ENCODE assay signal across 10 mouse cellular contexts in the genomic region with DNA sequence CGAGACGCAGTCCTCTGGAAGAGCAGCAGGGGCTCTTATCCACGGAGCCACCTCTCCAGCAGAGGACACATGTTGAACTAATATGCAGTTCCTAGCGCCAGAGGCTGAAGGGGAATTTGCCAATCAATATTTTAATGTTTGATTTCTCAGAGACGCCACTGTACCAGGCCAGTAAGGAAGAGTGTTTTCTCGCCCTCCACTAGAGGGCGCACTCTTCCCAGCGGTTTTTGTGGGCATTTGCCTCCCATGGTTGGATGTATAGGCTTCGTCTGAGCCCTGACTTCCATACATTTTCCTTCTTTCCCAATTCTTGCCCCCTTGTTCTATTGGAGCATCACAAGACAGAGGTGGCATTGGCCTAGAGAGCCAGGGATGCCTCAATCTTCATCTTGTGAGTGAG. TPM values are rescaled to one million over a fixed set of nuclear protein-coding genes. Genes with fewer than 3 reads are reported as not detected.
DNase-seq lines count a peak whose midpoint lies in the region; ATAC-seq and TF ChIP-seq lines count a peak whose summit lies in the region.
"Not testable (repeated sequence)": the region's sequence is repeated elsewhere in the genome, so short reads cannot be mapped to it uniquely, and the experiment has no call there.
"Had no signal": no experiment of that assay in that cellular context is flagged by ENCODE, and none has a peak within 500 bp of the region (broad histone marks: within the 10 kb centered on the region; RNA-seq: fewer than 3 reads in every experiment).

No protein-coding gene starts in this region.

- not testable (repeated sequence) for H3K27ac ChIP-seq in intestine, postnatal 0 days (ENCODE audit: low read depth, low read length); stomach, postnatal 0 days (replicated peaks)

- TF ChIP-seq EP300 in stomach, postnatal 0 days (optimal IDR thresholded peaks at IDR 0.05), result not testable (repeated sequence)

- not testable (repeated sequence) for H3K9ac ChIP-seq in intestine, postnatal 0 days (ENCODE audit: low read depth, low read length); stomach, postnatal 0 days (ENCODE audit: low read length)

- not testable (repeated sequence) for H3K9me3 ChIP-seq in intestine, postnatal 0 days (ENCODE audit: control insufficient read depth); stomach, postnatal 0 days (ENCODE audit: control insufficient read depth, low read length)

- peak; percentile 53 for ATAC-seq in CD4-positive, CD25-positive, alpha-beta regulatory T cell, adult 4 months
- ATAC-seq in erythroblast, adult 5-6 weeks (replicated peaks; ENCODE audit: low FRiP score, poor library complexity, severe bottlenecking), result peak; percentile 74
- ATAC-seq in granulocyte monocyte progenitor cell, adult 5-6 weeks (replicated peaks; ENCODE audit: poor library complexity, severe bottlenecking), result peak; percentile 73
- ATAC-seq in intestine, postnatal 0 days, result 0 out of 2 replicates have a peak, but pooled peaks have one; percentile 33
- peak; percentile 69 for ATAC-seq in megakaryocyte progenitor cell, adult 5-6 weeks (replicated peaks; ENCODE audit: poor library complexity)
- ATAC-seq in monocyte, adult 5-6 weeks (replicated peaks; ENCODE audit: insufficient number of reproducible peaks, low FRiP score, low TSS enrichment, poor library complexity, severe bottlenecking), result peak; percentile 58; the same call in 1 of the 2 replicates
- 0 out of 2 replicates have a peak, but pooled peaks have one; percentile 15 for ATAC-seq in stomach, postnatal 0 days (ENCODE audit: low FRiP score, low TSS enrichment)

- not testable (repeated sequence) for TF ChIP-seq CTCF in intestine, postnatal 0 days (IDR thresholded peaks at IDR 0.05; ENCODE audit: low read depth); stomach, postnatal 0 days (IDR thresholded peaks at IDR 0.05; ENCODE audit: low read depth)

- WGBS in intestine, postnatal 0 days, result no CpG with 5 or more reads among the region's 9 CpGs
- WGBS in stomach, postnatal 0 days, result no CpG with 5 or more reads among the region's 9 CpGs

- H3K27me3 ChIP-seq in intestine, postnatal 0 days (replicated peaks; ENCODE audit: control insufficient read depth, insufficient read depth, low read length); stomach, postnatal 0 days (ENCODE audit: control insufficient read depth, insufficient read depth, low read length): not testable (repeated sequence)

- not testable (repeated sequence) for H3K4me2 ChIP-seq in intestine, postnatal 0 days (replicated peaks; ENCODE audit: low read depth); stomach, postnatal 0 days (replicated peaks; ENCODE audit: low read depth)

- not testable (repeated sequence) for DNase-seq in stomach, postnatal 0 days (ENCODE audit: low spot score)

- H3K4me1 ChIP-seq in intestine, postnatal 0 days (replicated peaks; ENCODE audit: control insufficient read depth, insufficient read depth, low read length); stomach, postnatal 0 days (replicated peaks; ENCODE audit: control insufficient read depth, insufficient read depth): not testable (repeated sequence)

- not testable (repeated sequence) for H3K36me3 ChIP-seq in intestine, postnatal 0 days (ENCODE audit: control insufficient read depth, insufficient read depth); stomach, postnatal 0 days (ENCODE audit: control insufficient read depth, insufficient read depth, low read length)

- H3K4me3 ChIP-seq in intestine, postnatal 0 days (ENCODE audit: low read depth, low read length); stomach, postnatal 0 days (ENCODE audit: low read depth, low read length): not testable (repeated sequence)

RNA-seq across cellular contexts. Expression of gene Plac9b, which starts 4.4 kb away (rescaled TPM):
- not detected for polyA plus RNA-seq in CD4-positive, CD25-positive, alpha-beta regulatory T cell, adult 4 months (2017; shearing (Covaris generic))
- 2.3 TPM in 1 of 2 replicates, not detected in the other for total RNA-seq in erythroblast, adult 5-6 weeks (2015; ENCODE audit: low replicate concordance)
- total RNA-seq in erythroblast, adult 5-6 weeks (2017; ENCODE audit: low replicate concordance), result not detected in 2 replicates
- not detected in 2 replicates for total RNA-seq in granulocyte monocyte progenitor cell, adult 5-6 weeks (2014; fragmentation: Nextera tagmentation)
- not detected in 2 replicates for total RNA-seq in granulocyte monocyte progenitor cell, adult 5-6 weeks (2017)
- 27.3 and 35.4 TPM in 2 replicates for polyA plus RNA-seq in intestine, postnatal 0 days (2015; fragmentation: Nextera tagmentation; extraction: Ambion mirVana)
- not detected in 2 replicates for total RNA-seq in megakaryocyte progenitor cell, adult 5-6 weeks (2015)
- total RNA-seq in megakaryocyte progenitor cell, adult 5-6 weeks (2017), result not detected in 2 replicates
- total RNA-seq in monocyte, adult 5-6 weeks (2017), result not detected in 3 replicates
- 97.2 and 127 TPM in 2 replicates for polyA plus RNA-seq in stomach, postnatal 0 days (2015; fragmentation: Nextera tagmentation; extraction: Ambion mirVana)
- total RNA-seq: MEL had no signal
- polyA plus RNA-seq: embryonic facial prominence, embryonic 10.5 days; erythroblast, embryonic 14.5 days had no signal

RNA-seq across cellular contexts. Expression of gene Tmem254b, which starts 20.2 kb away (rescaled TPM):
- 10 to 100 TPM; 25.9 to 46.5 TPM for polyA plus RNA-seq in CD4-positive, CD25-positive, alpha-beta regulatory T cell, adult 4 months (2017; shearing (Covaris generic))
- total RNA-seq in erythroblast, adult 5-6 weeks (2015; ENCODE audit: low replicate concordance), result 3.8 TPM in 1 of 2 replicates, not detected in the other
- total RNA-seq in erythroblast, adult 5-6 weeks (2017; ENCODE audit: low replicate concordance), result not detected in 2 replicates
- total RNA-seq in granulocyte monocyte progenitor cell, adult 5-6 weeks (2014; fragmentation: Nextera tagmentation), result 19.6 and 36.4 TPM in 2 replicates
- total RNA-seq in granulocyte monocyte progenitor cell, adult 5-6 weeks (2017), result 10.7 and 11.6 TPM in 2 replicates
- polyA plus RNA-seq in intestine, postnatal 0 days (2015; fragmentation: Nextera tagmentation; extraction: Ambion mirVana), result 55.1 and 56.8 TPM in 2 replicates
- total RNA-seq in megakaryocyte progenitor cell, adult 5-6 weeks (2015), result 29.8 TPM in 1 of 2 replicates, not detected in the other
- 2.8 and 10.7 TPM in 2 replicates for total RNA-seq in megakaryocyte progenitor cell, adult 5-6 weeks (2017)
- total RNA-seq in monocyte, adult 5-6 weeks (2017), result 2.8 to 11.7 TPM (median 3.0 TPM) in 3 replicates
- polyA plus RNA-seq in stomach, postnatal 0 days (2015; fragmentation: Nextera tagmentation; extraction: Ambion mirVana), result 53.8 and 62.7 TPM in 2 replicates

Comparison
In these comparisons a context has a peak if more than half of its experiments do, and no peak if none do; other contexts are left out.
1. ATAC-seq: peak in every context shown above with its lines; median percentile 74 in erythroblast, adult 5-6 weeks; 73 in granulocyte monocyte progenitor cell, adult 5-6 weeks; 69 in megakaryocyte progenitor cell, adult 5-6 weeks; 58 in monocyte, adult 5-6 weeks; 53 in CD4-positive, CD25-positive, alpha-beta regulatory T cell, adult 4 months; 33 in intestine, postnatal 0 days; 15 in stomach, postnatal 0 days.